Mouse (Mus musculus) midbrain, embryonic 10.5 days (tissue): ENCODE measurements around the gene Gm15155. TPM values are rescaled to one million over a fixed set of nuclear protein-coding genes. Genes with fewer than 3 reads are reported as not detected.
A peak's percentile ranks its signal among the peaks of the same experiment; 100 is the strongest.

Experiments used
- DNase-seq: peaks from one replicate; pipeline ENCODE4 v3.0.0-alpha.2; 2017; ENCODE audit warnings: low spot score
- H3K27ac ChIP-seq: fragments of 300-500 bp; sonication (generic); replicated peaks from 2 replicates; pipeline ENCODE4 v1.5.1; 2016; ENCODE audit warnings: mild to moderate bottlenecking
- H3K27me3 ChIP-seq: fragments of 300-500 bp; sonication (generic); 2 replicates; pipeline ENCODE4 v1.6.1; 2016; ENCODE audit warnings: low read depth, mild to moderate bottlenecking; ENCODE audit not compliant: poor library complexity, severe bottlenecking
- H3K36me3 ChIP-seq: fragments of 300-500 bp; sonication (generic); 2 replicates; pipeline ENCODE4 v1.6.1; 2016; ENCODE audit warnings: mild to moderate bottlenecking, moderate library complexity
- H3K4me1 ChIP-seq: fragments of 300-500 bp; sonication (generic); 2 replicates; pipeline ENCODE4 v1.6.1; 2016
- H3K4me3 ChIP-seq: fragments of 300-500 bp; sonication (generic); 2 replicates; pipeline ENCODE4 v1.5.1; 2016; ENCODE audit warnings: mild to moderate bottlenecking, moderate library complexity
- H3K9me3 ChIP-seq: fragments of 300-500 bp; sonication (generic); replicated peaks from 2 replicates; pipeline ENCODE4 v1.6.1; 2016; ENCODE audit warnings: mild to moderate bottlenecking
- WGBS: fragments of 180-500 bp; shearing (Covaris S2); methylation state at CpG from one replicate; pipeline ENCODE4 v1.1.7; 2016; 5-methylcytosine and 5-hydroxymethylcytosine counted together
- polyA plus RNA-seq: library from polyadenylated mRNA; unstranded; fragments of >200 nt; fragmentation: Nextera tagmentation; extraction: Ambion mirVana; gene quantifications from 2 replicates; pipeline ENCODE4 v1.2.1, GENCODE M21; 2016

Gm15155 gene
- not detected in 2 replicates for polyA plus RNA-seq

- peaks cover 11% of the 10 kb centered on the region for H3K4me1 ChIP-seq
- 0 out of 2 replicates have a peak within 1 kb of the TSS, but pooled peaks have one; percentile 38 for H3K27ac ChIP-seq
- peaks cover 68% of the 10 kb centered on the region for H3K27me3 ChIP-seq
- H3K9me3 ChIP-seq = peaks cover 5% of the 10 kb centered on the region; the same call in 1 of the 2 replicates
- DNase-seq = peak; percentile 31
- WGBS = 16% methylated on average over 19 of the region's 19 CpGs
- no peaks in the 10 kb centered on the region for H3K36me3 ChIP-seq
- H3K4me3 ChIP-seq = peak within 1 kb of the TSS; percentile 61
Measured at GRCm38 (mm10) chrX:155624341-155624841, at the start of gene Gm15155. Gm15155 (plus strand) TSS chrX:155624741.

DNA sequence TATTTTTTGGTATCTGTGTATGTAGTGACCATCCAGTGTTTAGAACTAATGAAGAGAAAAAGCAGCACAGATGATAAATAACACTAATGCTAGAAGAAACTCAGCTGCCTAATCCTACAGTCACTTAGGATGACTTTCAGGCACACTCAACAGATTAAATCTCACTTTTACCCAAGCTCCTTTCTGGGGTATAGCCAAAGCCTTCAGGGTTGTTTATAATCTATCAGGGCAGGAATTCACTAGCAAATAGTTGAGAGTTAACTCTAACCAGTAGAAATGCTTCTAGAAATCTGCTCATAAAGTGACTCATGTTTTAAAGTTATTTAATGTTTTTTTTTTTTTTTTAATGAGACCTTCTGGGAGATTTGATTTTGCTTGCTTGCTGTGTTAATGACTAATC lies 44.8 kb upstream of the Gm15155 start:
- H3K4me3 ChIP-seq = no peak overlapping the region
- H3K27me3 ChIP-seq = no peaks in the 10 kb centered on the region
- no peak overlapping the region for H3K27ac ChIP-seq
- no peak for DNase-seq
- no peaks in the 10 kb centered on the region for H3K9me3 ChIP-seq
- H3K36me3 ChIP-seq = no peaks in the 10 kb centered on the region
- H3K4me1 ChIP-seq = no peaks in the 10 kb centered on the region

GRCm38 (mm10) chrX:155584586-155584985 lies 40.0 kb upstream of the Gm15155 start:
- 93% methylated on average over 2 of the region's 2 CpGs for WGBS
- H3K9me3 ChIP-seq = no peaks in the 10 kb centered on the region
- no peak overlapping the region for H3K4me3 ChIP-seq
- DNase-seq = no peak
- no peak overlapping the region for H3K27ac ChIP-seq
- no peaks in the 10 kb centered on the region for H3K4me1 ChIP-seq
- H3K27me3 ChIP-seq = no peaks in the 10 kb centered on the region
- H3K36me3 ChIP-seq = no peaks in the 10 kb centered on the region

DNA sequence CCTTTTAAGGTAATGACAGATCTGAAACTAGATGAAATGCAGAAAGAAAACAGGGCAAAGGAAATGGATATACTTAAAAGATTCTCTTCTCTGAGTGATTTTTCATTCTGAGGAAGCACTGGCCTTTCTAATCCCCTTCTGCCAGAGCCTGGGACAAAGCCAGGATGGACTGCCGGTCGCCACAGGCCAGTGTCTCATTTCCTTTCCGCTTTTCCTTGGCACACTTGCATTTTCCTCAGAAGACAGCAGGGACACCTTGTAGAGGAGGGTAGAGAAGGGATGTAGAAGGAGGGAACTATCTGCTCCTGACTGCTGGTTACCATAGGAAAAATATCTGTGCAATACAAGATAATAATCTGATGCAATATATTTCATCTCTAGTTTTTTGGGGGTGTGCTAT lies 33.1 kb upstream of the Gm15155 start:
- no peak for DNase-seq
- Histone ChIP-seq H3K27me3 (no peaks in the 10 kb centered on the region), H3K4me1 (no peaks in the 10 kb centered on the region), H3K9me3 (no peaks in the 10 kb centered on the region), H3K36me3 (no peaks in the 10 kb centered on the region), H3K4me3 (no peak overlapping the region), H3K27ac (no peak overlapping the region)
- WGBS = 81% methylated on average over 3 of the region's 3 CpGs

DNA sequence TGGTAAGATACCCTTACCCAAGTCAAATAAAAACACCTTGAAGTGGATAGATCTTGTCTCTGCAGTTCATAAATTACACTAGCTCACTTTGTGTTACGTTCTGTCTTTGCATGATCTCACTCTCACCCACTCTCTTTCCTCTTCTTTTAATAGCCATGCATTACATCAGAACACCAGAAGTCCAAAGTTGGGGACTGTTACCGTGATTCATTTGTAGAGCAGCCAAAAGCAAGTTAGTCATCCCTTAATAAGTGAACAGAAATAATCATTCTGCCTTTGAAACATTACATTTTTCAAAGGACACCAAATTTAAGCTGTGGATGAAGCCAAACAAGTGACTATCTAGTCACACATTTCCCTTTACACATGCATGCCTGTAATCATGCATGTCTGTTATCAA lies 32.1 kb upstream of the Gm15155 start:
- DNase-seq = no peak

DNA sequence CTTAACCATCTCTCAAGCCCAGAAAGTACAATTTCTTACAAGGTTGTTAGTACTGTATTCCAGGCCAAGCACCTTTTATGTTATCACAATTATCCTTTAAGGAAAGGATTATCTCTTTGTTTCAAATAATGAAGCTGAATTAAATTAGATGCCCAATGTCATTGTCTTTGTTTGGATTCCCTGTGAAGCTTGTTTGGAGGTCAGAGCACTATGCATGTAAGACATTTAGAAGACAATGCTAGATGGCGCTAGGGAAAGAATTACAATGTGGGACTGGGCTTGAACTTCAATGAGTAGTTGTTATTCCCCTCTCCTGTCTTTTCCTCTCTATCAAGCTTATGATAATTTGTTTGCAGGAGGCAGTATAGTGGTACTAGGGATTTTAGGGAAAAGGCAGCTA lies 29.9 kb upstream of the Gm15155 start:
- 38% methylated on average over 1 of the region's 1 CpGs for WGBS
- H3K36me3 ChIP-seq = no peaks in the 10 kb centered on the region
- H3K27me3 ChIP-seq = no peaks in the 10 kb centered on the region
- no peaks in the 10 kb centered on the region for H3K9me3 ChIP-seq
- no peak overlapping the region for H3K4me3 ChIP-seq
- no peak overlapping the region for H3K27ac ChIP-seq
- DNase-seq = no peak
- H3K4me1 ChIP-seq = no peaks in the 10 kb centered on the region

More for the DNA sequence above, 32.1 kb upstream of the Gm15155 start:
- no peak overlapping the region for H3K4me3 ChIP-seq
- no peaks in the 10 kb centered on the region for H3K36me3 ChIP-seq
- no peaks in the 10 kb centered on the region for H3K9me3 ChIP-seq
- no peak overlapping the region for H3K27ac ChIP-seq
- H3K4me1 ChIP-seq = no peaks in the 10 kb centered on the region
- no peaks in the 10 kb centered on the region for H3K27me3 ChIP-seq
- 86% methylated on average over 2 of the region's 2 CpGs for WGBS

- H3K4me3 ChIP-seq = no peak overlapping the region
- no peak overlapping the region for H3K27ac ChIP-seq
- H3K4me1 ChIP-seq = no peaks in the 10 kb centered on the region
- H3K36me3 ChIP-seq = no peaks in the 10 kb centered on the region
- H3K27me3 ChIP-seq = no peaks in the 10 kb centered on the region
- no peak for DNase-seq
- H3K9me3 ChIP-seq = no peaks in the 10 kb centered on the region
Measured at GRCm38 (mm10) chrX:155596390-155596789, 28.2 kb upstream of the Gm15155 start.

DNA sequence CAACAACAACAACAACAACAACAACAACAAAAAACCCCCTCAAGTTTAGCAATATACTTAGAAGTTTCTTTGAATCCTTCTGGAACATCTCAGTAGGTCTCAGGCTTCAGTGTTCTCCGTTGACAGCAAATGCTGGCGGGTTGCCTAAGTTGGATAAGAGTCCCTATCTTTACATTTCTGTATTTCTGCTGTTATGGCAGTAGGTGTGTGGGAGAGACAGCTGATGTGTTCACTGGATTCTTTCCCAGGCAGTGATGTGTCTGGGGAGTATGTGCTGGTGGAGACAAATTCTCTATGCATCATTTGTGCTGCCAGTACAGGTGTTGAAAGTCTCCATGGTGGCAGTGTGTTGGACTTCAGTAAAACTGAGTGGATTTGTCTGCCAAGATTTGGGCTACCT lies 23.3 kb upstream of the Gm15155 start:
- WGBS = 92% methylated on average over 2 of the region's 2 CpGs
- Histone ChIP-seq H3K36me3 (no peaks in the 10 kb centered on the region), H3K27me3 (no peaks in the 10 kb centered on the region), H3K27ac (no peak overlapping the region), H3K9me3 (no peaks in the 10 kb centered on the region), H3K4me1 (no peaks in the 10 kb centered on the region), H3K4me3 (no peak overlapping the region)
- DNase-seq = no peak

- peak overlapping the region; percentile 61 for H3K4me3 ChIP-seq
- peaks cover 11% of the 10 kb centered on the region for H3K4me1 ChIP-seq
- DNase-seq = peak; percentile 23
- WGBS = 18% methylated on average over 24 of the region's 24 CpGs
- H3K27me3 ChIP-seq = peaks cover 68% of the 10 kb centered on the region
- H3K36me3 ChIP-seq = no peaks in the 10 kb centered on the region
- peaks cover 5% of the 10 kb centered on the region; the same call in 1 of the 2 replicates for H3K9me3 ChIP-seq
- H3K27ac ChIP-seq = no peak overlapping the region
Measured at GRCm38 (mm10) chrX:155622527-155622926, 2.0 kb upstream of the Gm15155 start.

DNA sequence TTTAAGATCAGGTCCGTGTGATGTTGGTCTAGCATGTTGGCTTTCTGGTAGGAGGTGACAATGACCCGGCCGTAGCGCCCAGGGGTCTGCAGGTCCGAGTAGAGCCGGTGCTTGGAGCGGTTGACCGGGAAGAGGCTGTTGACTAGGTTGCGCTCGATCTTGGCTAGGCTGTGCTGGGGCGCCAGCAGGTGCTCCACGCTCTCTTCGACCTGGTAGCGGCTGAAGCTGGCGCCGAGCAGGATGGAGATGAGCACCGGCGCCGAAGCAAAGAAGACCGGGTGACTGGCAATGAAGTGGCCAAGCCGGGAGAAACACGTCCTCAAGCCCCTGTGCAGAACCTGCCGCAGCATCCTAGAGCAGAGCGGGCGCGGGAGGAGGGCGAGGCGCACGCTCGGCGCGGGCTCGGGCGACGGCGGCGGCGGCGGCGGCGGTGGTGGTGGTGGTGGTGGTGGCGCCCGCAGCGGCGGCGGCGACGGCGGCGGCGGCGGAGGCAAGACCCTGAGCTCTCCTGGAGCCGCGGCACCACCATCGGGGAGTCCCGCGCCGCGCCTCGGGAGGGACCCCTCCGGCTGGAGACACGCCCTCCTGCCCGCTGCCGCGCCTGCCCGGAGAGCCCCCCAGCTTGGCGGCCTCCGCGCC lies 1.5 kb upstream of the Gm15155 start:
- peak overlapping the region; percentile 38; the same call in 1 of the 2 replicates for H3K27ac ChIP-seq
- peaks cover 5% of the 10 kb centered on the region; the same call in 1 of the 2 replicates for H3K9me3 ChIP-seq
- 35% methylated on average over 41 of the region's 69 CpGs for WGBS
- peak; percentile 30 for DNase-seq
- H3K4me3 ChIP-seq = peak overlapping the region; percentile 61
- peaks cover 11% of the 10 kb centered on the region for H3K4me1 ChIP-seq
- H3K36me3 ChIP-seq = no peaks in the 10 kb centered on the region
- H3K27me3 ChIP-seq = peaks cover 68% of the 10 kb centered on the region

DNA sequence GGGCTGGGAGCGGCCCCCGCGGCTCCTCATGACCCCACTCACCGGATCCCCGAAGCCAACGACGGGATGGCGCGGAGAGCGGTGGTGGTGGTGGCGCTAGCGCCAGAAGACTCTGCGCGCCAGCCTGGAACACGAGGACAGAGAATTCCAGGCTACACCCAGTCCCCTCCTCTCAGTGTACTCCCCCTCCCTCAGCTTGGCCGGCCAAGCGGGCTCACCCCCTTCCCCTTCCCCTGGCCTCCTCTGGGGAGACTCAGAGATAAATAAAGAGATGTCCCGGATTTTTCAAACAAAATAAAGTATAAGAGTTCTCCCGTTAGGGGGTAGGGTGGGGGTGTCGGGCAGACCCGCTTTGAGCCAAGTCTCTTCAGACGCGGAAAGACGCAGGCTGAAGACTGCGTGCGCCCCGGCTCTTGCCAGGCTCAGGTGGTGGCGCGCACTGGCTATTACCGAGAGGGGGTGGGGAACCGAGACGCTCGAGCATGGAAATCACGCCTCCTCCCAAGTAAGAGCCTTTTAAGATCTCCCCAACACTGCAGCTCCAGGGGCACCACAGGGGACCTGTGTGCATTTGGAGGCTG lies 750 bp upstream of the Gm15155 start, which contains the start of gene Ptchd1:
Ptchd1 (minus strand) TSS at position 114 of the 581 bp plus-strand sequence.
- WGBS = 18% methylated on average over 34 of the region's 34 CpGs
- DNase-seq = peak; percentile 33
- Histone ChIP-seq H3K27me3 (peaks cover 68% of the 10 kb centered on the region), H3K36me3 (no peaks in the 10 kb centered on the region), H3K4me1 (peaks cover 11% of the 10 kb centered on the region), H3K9me3 (peaks cover 5% of the 10 kb centered on the region; the same call in 1 of the 2 replicates), H3K27ac (peak within 1 kb of the TSS; percentile 38; the same call in 1 of the 2 replicates), H3K4me3 (peak within 1 kb of the TSS; percentile 61)

- H3K27me3 ChIP-seq = peaks cover 68% of the 10 kb centered on the region
- peaks cover 5% of the 10 kb centered on the region; the same call in 1 of the 2 replicates for H3K9me3 ChIP-seq
- DNase-seq = no peak
- WGBS = 16% methylated on average over 15 of the region's 15 CpGs
- H3K4me1 ChIP-seq = peaks cover 11% of the 10 kb centered on the region
- no peaks in the 10 kb centered on the region for H3K36me3 ChIP-seq
- H3K27ac ChIP-seq = no peak overlapping the region
- peak overlapping the region; percentile 61 for H3K4me3 ChIP-seq
Measured at GRCm38 (mm10) chrX:155624895-155625294, 354 bp downstream of the Gm15155 start.

DNA sequence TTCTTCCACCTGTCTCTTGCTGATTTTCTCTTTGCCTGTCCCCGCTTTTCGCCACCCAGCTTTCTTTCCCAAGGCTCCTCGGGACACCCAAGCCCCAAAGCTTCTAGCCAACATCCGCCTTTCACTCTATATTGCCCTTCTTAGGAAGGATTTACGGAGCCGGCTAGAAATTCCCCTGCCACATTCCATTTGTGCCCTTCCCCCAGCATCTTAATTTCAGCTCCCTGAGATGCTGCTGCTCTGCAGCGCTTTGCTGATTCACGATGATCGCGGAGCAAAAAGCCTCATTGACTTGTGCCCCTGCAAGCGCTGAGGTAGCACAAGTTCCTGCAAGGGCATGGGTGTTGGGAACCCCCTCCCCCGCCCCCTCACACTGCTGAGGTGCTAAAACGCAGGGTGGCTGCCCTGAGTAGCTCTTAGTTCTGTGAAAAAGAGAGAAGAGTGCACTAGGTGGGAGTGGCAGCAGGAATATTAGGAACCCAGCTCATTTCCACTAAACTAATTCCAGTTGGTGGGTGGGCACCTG lies 1.2 kb downstream of the Gm15155 start:
- Histone ChIP-seq H3K27me3 (peaks cover 62% of the 10 kb centered on the region), H3K36me3 (no peaks in the 10 kb centered on the region), H3K4me1 (peaks cover 11% of the 10 kb centered on the region), H3K27ac (no peak overlapping the region), H3K4me3 (peak overlapping the region; percentile 61), H3K9me3 (peaks cover 5% of the 10 kb centered on the region; the same call in 1 of the 2 replicates)
- 16% methylated on average over 13 of the region's 13 CpGs for WGBS
- DNase-seq = peak; percentile 14
